Mouse (Mus musculus) ES-Bruce4 (cell line): ENCODE results near the gene Ago1. TPM values are rescaled to one million over a fixed set of nuclear protein-coding genes. Genes with fewer than 3 reads are reported as not detected.

Experiments used
- H3K27ac ChIP-seq: 2 replicates; pipeline ENCODE4 v1.5.1; 2012; ENCODE audit warnings: low read length, inconsistent platforms; ENCODE audit not compliant: insufficient read depth
- H3K27me3 ChIP-seq: 2 replicates; pipeline ENCODE4 v1.6.1; 2012; ENCODE audit warnings: mild to moderate bottlenecking, low read length, inconsistent platforms; ENCODE audit not compliant: control insufficient read depth, poor library complexity, insufficient read depth, severe bottlenecking
- H3K36me3 ChIP-seq: 2 replicates; pipeline ENCODE4 v1.6.1; 2012; ENCODE audit warnings: inconsistent platforms, mild to moderate bottlenecking, low read length, moderate library complexity; ENCODE audit not compliant: control insufficient read depth, poor library complexity, insufficient read depth, severe bottlenecking
- H3K4me1 ChIP-seq: one replicate; pipeline ENCODE4 v1.8.1; 2011; ENCODE audit warnings: low read length; ENCODE audit not compliant: control insufficient read depth, insufficient read depth
- H3K4me3 ChIP-seq: 2 replicates; pipeline ENCODE4 v1.5.1; 2011; ENCODE audit warnings: low read depth, mild to moderate bottlenecking, low read length
- H3K9ac ChIP-seq: 2 replicates; pipeline ENCODE4 v1.6.1; 2012; ENCODE audit warnings: low read depth, mild to moderate bottlenecking, inconsistent platforms; ENCODE audit not compliant: poor library complexity, severe bottlenecking
- H3K9me3 ChIP-seq: replicated peaks from 2 replicates; pipeline ENCODE4 v1.6.1; 2012; ENCODE audit warnings: mild to moderate bottlenecking, low read length, inconsistent platforms; ENCODE audit not compliant: control insufficient read depth, poor library complexity, insufficient read depth, severe bottlenecking
- CTCF ChIP-seq: IDR thresholded peaks from one replicate; pipeline ENCODE4 v1.8.1; 2011; ENCODE audit warnings: low read depth, low read length
- EP300 ChIP-seq: IDR thresholded peaks from 2 replicates; pipeline ENCODE4 v1.6.1; 2011; ENCODE audit warnings: low read depth, low read length; ENCODE audit not compliant: insufficient read depth
- POLR2A ChIP-seq: IDR thresholded peaks from one replicate; pipeline ENCODE4 v1.8.1; 2011; ENCODE audit warnings: low read length; ENCODE audit not compliant: insufficient read depth
- polyA plus RNA-seq: library from polyadenylated mRNA; stranded (reverse); fragments of >200 nt; gene quantifications from 2 replicates; pipeline ENCODE4 v1.2.4, GENCODE M21; 2011; ENCODE audit warnings: low read depth; ENCODE audit not compliant: missing spikeins, insufficient read depth, insufficient read length

Ago1 gene
- polyA plus RNA-seq, 1 experiment, result 44.8 TPM

DNA sequence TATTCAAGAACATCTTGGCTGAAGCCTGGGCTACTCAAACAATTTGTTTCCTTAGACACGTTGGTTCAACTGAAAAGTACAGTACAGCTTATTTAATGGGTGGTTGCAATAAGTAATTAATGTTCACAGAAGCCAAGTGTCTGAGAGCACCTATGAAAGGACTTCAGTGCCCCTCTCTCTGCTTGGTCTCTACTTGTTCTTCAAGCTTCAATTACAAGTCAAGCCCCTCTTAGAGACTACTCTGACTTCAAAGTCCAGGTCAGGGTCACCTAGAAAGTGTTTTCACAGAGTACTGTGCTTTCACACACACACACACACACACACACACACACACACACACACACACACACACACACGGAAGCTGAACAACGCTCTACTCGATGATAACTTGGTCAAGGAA is 25.0 kb upstream of the Ago1 start:
- no peaks in the 10 kb centered on the region for H3K4me1 ChIP-seq
- no peak overlapping the region for H3K9ac ChIP-seq
- no peaks in the 10 kb centered on the region for H3K27me3 ChIP-seq
- H3K4me3 ChIP-seq, result no peak overlapping the region
- H3K27ac ChIP-seq, result no peak overlapping the region
- no peak for TF ChIP-seq EP300
- TF ChIP-seq CTCF, result no peak
- TF ChIP-seq POLR2A, result no peak
- H3K9me3 ChIP-seq, result no peaks in the 10 kb centered on the region
- no peaks in the 10 kb centered on the region for H3K36me3 ChIP-seq

- no peaks in the 10 kb centered on the region for H3K9me3 ChIP-seq
- no peak overlapping the region for H3K4me3 ChIP-seq
- TF ChIP-seq CTCF (no peak), POLR2A (no peak), EP300 (no peak)
- H3K9ac ChIP-seq, result no peak overlapping the region
- H3K27ac ChIP-seq, result no peak overlapping the region
- H3K27me3 ChIP-seq, result no peaks in the 10 kb centered on the region
- H3K36me3 ChIP-seq, result no peaks in the 10 kb centered on the region
- no peaks in the 10 kb centered on the region for H3K4me1 ChIP-seq
Observed at GRCm38 (mm10) chr4:126491977-126492376, 23.6 kb upstream of the Ago1 start.

DNA sequence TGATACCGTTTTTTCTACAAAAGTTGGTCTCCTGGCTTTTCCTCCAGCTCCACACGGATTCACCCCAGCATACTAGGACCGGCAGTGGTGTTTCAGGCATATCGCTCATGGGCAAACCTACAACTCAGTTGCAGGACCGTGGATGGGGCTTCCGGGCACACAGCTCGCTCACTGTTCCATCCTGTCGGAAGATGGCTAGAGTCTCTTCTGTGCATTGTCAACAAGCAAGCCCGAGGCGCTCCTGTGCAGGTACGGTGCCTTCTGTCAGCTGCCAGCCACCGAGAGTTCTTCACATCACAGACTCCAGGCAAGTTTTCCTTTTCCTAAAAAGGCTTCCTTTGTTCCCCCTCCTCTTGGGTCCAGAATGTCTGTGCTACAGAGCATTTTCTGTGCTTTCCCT is 22.3 kb upstream of the Ago1 start:
- Histone ChIP-seq H3K9me3 (no peaks in the 10 kb centered on the region), H3K27me3 (no peaks in the 10 kb centered on the region), H3K4me3 (no peak overlapping the region), H3K9ac (no peak overlapping the region), H3K4me1 (no peaks in the 10 kb centered on the region), H3K27ac (no peak overlapping the region), H3K36me3 (no peaks in the 10 kb centered on the region)
- TF ChIP-seq CTCF (no peak), EP300 (no peak), POLR2A (no peak)

- no peaks in the 10 kb centered on the region for H3K9me3 ChIP-seq
- H3K4me1 ChIP-seq, result no peaks in the 10 kb centered on the region
- H3K36me3 ChIP-seq, result no peaks in the 10 kb centered on the region
- H3K27ac ChIP-seq, result no peak overlapping the region
- H3K27me3 ChIP-seq, result no peaks in the 10 kb centered on the region
- no peak for TF ChIP-seq POLR2A
- TF ChIP-seq CTCF, result no peak
- TF ChIP-seq EP300, result no peak
- H3K4me3 ChIP-seq, result no peak overlapping the region
- no peak overlapping the region for H3K9ac ChIP-seq
Observed at GRCm38 (mm10) chr4:126489811-126490210, 21.4 kb upstream of the Ago1 start.

- H3K36me3 ChIP-seq, result no peaks in the 10 kb centered on the region
- no peak overlapping the region for H3K4me3 ChIP-seq
- H3K9me3 ChIP-seq, result no peaks in the 10 kb centered on the region
- no peak overlapping the region for H3K9ac ChIP-seq
- TF ChIP-seq EP300, result no peak
- TF ChIP-seq POLR2A, result no peak
- H3K27me3 ChIP-seq, result no peaks in the 10 kb centered on the region
- H3K27ac ChIP-seq, result no peak overlapping the region
- H3K4me1 ChIP-seq, result no peaks in the 10 kb centered on the region
Observed at GRCm38 (mm10) chr4:126486217-126486616, 17.8 kb upstream of the Ago1 start.

DNA sequence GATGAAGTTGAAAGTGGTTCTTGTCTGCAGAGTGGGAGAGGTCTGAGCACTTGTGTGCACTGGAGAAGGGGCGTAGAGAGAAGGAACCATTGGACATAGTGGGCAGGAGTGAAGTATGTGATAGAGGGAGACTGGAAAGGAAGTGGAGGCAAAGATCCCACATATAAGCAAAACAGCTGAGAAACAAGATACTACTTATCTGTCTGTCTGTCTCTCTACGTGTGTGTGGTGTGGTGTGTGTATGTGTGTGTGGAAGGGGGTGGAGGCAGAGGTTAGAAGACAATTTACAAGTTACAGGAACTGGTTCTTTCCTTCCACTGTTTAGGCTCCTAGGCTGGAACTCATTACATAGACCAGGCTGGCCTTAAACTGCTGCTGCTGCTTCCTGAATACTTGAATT is 16.7 kb upstream of the Ago1 start:
- H3K4me1 ChIP-seq, result no peaks in the 10 kb centered on the region

More for the DNA sequence above, 16.7 kb upstream of the Ago1 start:
- Histone ChIP-seq H3K36me3 (no peaks in the 10 kb centered on the region), H3K9me3 (no peaks in the 10 kb centered on the region), H3K4me3 (no peak overlapping the region), H3K27ac (no peak overlapping the region), H3K27me3 (no peaks in the 10 kb centered on the region), H3K9ac (no peak overlapping the region)
- no peak for TF ChIP-seq POLR2A
- TF ChIP-seq CTCF, result no peak
- no peak for TF ChIP-seq EP300
